Mouse (Mus musculus) forebrain, embryonic 11.5 days (tissue): ENCODE data around the gene Rnf224. TPM values are rescaled to one million over a fixed set of nuclear protein-coding genes. Genes with fewer than 3 reads are reported as not detected.
A peak's percentile ranks its signal among the peaks of the same experiment; 100 is the strongest.

Experiments
- ATAC-seq: fragments of 200-750 bp; cut with Nextera tagmentation; replicated peaks from 2 replicates; pipeline ENCODE4 v1.8.0; 2017; ENCODE audit warnings: moderate TSS enrichment; ENCODE audit not compliant: low FRiP score
- DNase-seq: peaks from one replicate; pipeline ENCODE4 v3.0.0-alpha.2; 2017; ENCODE audit warnings: low spot score
- H3K27ac ChIP-seq: fragments of 300-500 bp; sonication (generic); 2 replicates; pipeline ENCODE4 v1.5.1; 2014; ENCODE audit warnings: low read depth, low read length
- H3K27me3 ChIP-seq: fragments of 300-500 bp; sonication (generic); 2 replicates; pipeline ENCODE4 v1.6.1; 2014; ENCODE audit warnings: mild to moderate bottlenecking, low read length, mixed read lengths; ENCODE audit not compliant: control insufficient read depth, insufficient read depth
- H3K36me3 ChIP-seq: fragments of 300-500 bp; sonication (generic); 2 replicates; pipeline ENCODE4 v1.6.1; 2014; ENCODE audit warnings: mild to moderate bottlenecking, low read length, moderate library complexity, mixed read lengths; ENCODE audit not compliant: control insufficient read depth, insufficient read depth
- H3K4me1 ChIP-seq: fragments of 300-500 bp; sonication (generic); replicated peaks from 2 replicates; pipeline ENCODE4 v1.6.1; 2014; ENCODE audit warnings: low read length, mixed read lengths; ENCODE audit not compliant: control insufficient read depth, insufficient read depth
- H3K4me2 ChIP-seq: fragments of 300-500 bp; sonication (generic); 2 replicates; pipeline ENCODE4 v1.6.1; 2014; ENCODE audit warnings: low read depth, mild to moderate bottlenecking, low read length, moderate library complexity, mixed read lengths; ENCODE audit not compliant: severe bottlenecking
- H3K4me3 ChIP-seq: fragments of 300-500 bp; sonication (generic); 2 replicates; pipeline ENCODE4 v1.5.1; 2014; ENCODE audit warnings: low read depth, low read length
- H3K9ac ChIP-seq: fragments of 300-500 bp; sonication (generic); 2 replicates; pipeline ENCODE4 v1.6.1; 2014; ENCODE audit warnings: low read length
- H3K9me3 ChIP-seq: fragments of 300-500 bp; sonication (generic); 2 replicates; pipeline ENCODE4 v1.6.1; 2016; ENCODE audit warnings: low read length, mixed read lengths; ENCODE audit not compliant: control insufficient read depth
- WGBS: fragments of 180-500 bp; shearing (Covaris S2); extraction: QIAGEN DNeasy Blood & Tissue Kit; methylation state at CpG from one replicate; pipeline ENCODE4 v1.1.7; 2014; 5-methylcytosine and 5-hydroxymethylcytosine counted together
- polyA plus RNA-seq: library from polyadenylated mRNA; unstranded; fragments of >200 nt; fragmentation: Nextera tagmentation; extraction: Ambion mirVana; gene quantifications from 2 replicates; pipeline ENCODE4 v1.2.1, GENCODE M21; 2014

Gene Rnf224
- polyA plus RNA-seq, 1 experiment from 2014 or later: not detected

DNA sequence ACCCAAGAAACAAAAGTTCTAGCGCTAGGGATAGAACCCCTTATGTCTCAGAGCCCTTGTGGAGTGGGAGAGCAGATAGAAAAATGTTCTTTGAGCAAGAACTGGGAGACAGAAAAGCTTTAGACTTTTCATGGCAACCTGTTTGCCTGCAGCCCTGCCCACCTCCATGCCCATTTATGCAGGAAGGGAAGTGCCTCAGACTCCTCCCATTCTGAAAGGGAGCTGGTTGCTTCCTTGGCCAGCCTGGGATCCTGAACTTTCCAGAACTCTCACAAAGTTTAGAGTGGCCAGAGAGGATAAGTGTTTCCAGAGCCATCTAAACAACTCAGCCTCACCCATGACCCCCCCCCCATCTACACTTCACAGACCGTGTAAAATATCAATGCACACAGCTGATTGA, 39.4 kb downstream of the Rnf224 start:
- no peak for DNase-seq
- ATAC-seq: no peak
- Histone ChIP-seq H3K27ac (no peak overlapping the region), H3K9ac (no peak overlapping the region), H3K36me3 (peaks cover 11% of the 10 kb centered on the region), H3K4me2 (no peak overlapping the region), H3K9me3 (no peaks in the 10 kb centered on the region), H3K4me3 (no peak overlapping the region), H3K4me1 (no peaks in the 10 kb centered on the region; the same call in 1 of the 2 replicates), H3K27me3 (peaks cover 23% of the 10 kb centered on the region)
- 16% methylated on average over 2 of the region's 2 CpGs for WGBS

DNA sequence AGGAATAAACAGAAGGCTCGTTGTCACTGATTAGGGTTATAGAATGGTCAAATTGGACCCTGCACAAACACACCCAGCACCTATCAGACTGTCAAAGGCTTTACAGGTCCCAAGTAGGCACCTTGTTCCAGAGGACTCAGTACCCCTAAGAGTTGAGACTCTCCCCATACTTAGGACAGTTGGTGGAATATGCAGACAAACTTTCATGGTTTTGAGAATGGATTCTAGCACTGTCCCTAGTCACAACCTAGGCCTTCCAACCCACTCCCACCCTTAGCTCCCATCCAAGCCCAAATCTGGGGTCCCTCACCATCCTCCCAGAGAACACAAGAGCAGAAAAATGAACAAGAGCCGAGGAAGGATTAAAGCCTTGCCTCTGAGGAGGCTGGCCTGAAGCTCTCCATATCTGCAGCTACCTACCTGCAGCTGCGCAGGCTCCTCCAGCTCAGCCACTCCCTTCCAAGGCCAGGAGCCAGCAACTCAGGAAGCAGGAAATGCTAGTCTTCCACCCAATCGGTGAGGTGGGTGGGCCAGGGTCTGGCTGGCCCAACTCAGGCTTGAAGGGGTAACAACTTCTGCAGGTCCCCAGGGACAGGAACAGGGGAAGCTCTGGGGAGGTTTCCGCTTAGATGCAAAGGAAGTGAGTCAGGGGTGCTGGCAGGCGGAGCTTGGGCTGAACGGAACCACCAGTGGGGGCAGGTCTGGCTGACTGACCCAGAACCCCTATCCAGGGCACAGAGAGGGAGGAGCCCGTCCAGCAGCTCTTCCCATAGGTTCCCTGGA, 40.2 kb downstream of the Rnf224 start, which contains the start of gene Tor4a:
Gene Tor4a (minus strand): TSS at position 715 of the 783 bp plus-strand sequence.
- Histone ChIP-seq H3K36me3 (peaks cover 8% of the 10 kb centered on the region), H3K4me1 (no peaks in the 10 kb centered on the region; the same call in 1 of the 2 replicates), H3K9me3 (no peaks in the 10 kb centered on the region), H3K9ac (no peak within 1 kb of the TSS), H3K4me3 (no peak within 1 kb of the TSS), H3K27ac (no peak within 1 kb of the TSS), H3K27me3 (peaks cover 23% of the 10 kb centered on the region), H3K4me2 (no peak within 1 kb of the TSS)
- no peak for ATAC-seq
- 8% methylated on average over 8 of the region's 8 CpGs for WGBS
- no peak for DNase-seq

DNA sequence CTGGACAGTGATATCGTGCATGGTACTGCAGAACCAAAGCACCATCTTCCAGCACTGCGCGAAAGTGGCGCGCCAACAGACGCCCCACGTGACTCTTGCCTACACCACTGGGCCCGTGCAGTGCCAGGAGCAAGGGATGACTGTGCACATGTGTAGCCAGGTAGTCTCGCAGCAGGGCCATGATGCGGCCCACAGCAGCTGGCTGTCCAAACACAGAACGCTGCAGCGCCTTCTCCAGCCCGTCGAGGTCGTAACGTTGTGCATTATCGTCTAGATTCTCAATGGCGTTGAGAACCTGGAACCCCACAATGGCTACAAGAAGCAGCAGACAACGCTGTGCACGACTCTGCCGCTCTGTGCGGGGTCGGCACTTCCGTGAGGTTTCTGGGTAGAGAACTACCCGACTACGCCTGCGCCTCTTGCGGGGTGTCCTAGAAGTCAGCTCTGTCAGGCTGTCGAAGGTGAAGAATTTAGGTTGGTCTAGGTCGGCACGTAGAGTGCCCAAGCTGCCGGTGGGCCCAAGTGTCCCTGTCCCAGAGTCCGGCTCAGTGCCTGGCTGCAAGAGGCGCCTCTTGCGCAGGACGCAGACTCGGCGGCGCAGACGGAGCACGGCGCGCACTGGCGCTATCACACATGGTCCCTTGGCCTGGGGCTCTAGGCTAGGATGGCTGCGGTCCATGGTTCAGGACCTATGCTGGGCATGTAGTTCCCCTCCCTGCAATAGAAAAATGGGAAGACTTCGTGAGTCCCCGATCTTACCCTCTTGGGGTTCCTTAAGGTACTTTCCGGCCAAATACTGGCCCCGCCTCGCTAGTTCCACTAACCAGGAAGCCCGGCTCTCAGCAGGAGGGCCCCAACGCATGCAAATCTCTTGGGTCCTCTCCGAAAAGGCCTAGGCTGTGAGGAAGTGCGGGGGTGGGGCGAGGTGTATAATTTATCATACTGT, 41.1 kb downstream of the Rnf224 start:
- peaks cover 23% of the 10 kb centered on the region for H3K27me3 ChIP-seq
- H3K27ac ChIP-seq: no peak overlapping the region
- H3K4me3 ChIP-seq: no peak overlapping the region
- H3K36me3 ChIP-seq: peaks cover 6% of the 10 kb centered on the region
- H3K9ac ChIP-seq: no peak overlapping the region
- ATAC-seq (no peak), DNase-seq (no peak)
- 0 out of 2 replicates have a peak overlapping the region, but pooled peaks have one; percentile 15 for H3K4me2 ChIP-seq
- no peaks in the 10 kb centered on the region; the same call in 1 of the 2 replicates for H3K4me1 ChIP-seq
- WGBS: 22% methylated on average over 55 of the region's 55 CpGs
- H3K9me3 ChIP-seq: no peaks in the 10 kb centered on the region

DNA sequence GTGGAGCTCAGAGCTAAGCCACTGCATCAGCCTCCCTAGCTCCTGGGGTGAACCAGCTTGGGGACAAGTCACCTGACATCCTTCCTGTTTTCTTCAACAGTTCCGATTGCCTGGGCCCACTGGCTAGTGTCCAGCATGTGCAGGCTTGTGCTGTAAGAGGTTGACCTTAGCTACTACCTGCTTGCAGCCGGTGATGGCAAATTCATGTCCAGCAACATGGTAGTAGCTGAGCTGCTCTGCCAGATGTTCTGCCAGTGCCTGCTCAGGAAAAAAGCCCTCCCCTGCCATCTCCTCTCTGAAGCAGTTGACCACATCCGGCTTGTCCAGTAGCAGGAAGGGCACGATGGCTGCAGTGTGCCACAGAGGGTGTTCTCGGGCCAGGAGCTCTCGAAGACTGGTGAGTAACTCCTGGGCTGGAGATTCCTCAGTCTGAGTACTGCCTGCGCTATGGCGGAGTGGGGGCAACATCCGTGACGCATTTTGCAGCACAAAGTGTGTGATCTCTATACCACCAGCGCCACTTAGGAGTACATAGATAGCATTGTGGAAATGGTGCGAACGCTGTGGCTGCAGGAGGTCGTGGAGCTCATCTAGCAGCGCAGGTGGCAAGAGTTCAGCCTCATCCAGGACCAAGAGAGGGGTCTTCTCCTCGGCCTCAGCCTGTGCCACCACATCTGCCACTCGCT, 42.0 kb downstream of the Rnf224 start:
- WGBS: 85% methylated on average over 17 of the region's 17 CpGs
- Histone ChIP-seq H3K9ac (no peak overlapping the region), H3K27ac (no peak overlapping the region), H3K9me3 (no peaks in the 10 kb centered on the region), H3K4me3 (no peak overlapping the region), H3K27me3 (peaks cover 23% of the 10 kb centered on the region), H3K36me3 (no peaks in the 10 kb centered on the region), H3K4me1 (no peaks in the 10 kb centered on the region; the same call in 1 of the 2 replicates), H3K4me2 (no peak overlapping the region)
- ATAC-seq (no peak), DNase-seq (no peak)

DNA sequence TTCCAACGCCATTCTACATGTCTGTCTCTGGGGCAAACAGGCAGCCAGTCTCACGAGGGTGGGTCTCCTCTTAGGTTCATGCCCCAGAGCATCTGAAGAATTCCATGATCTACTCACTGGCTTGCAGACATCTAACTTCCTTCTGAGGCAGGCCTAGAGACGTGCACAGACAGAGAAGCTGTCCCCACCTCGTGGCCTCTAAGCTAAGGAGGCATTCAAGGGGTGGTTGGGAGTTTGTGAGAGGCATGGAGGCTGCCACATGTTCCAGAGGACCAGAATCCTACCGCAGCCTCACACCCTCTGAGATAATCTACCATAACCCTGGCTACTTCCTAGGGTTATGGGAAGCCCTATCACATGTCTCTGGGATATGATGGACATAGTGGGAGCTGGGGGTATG, 42.6 kb downstream of the Rnf224 start:
- no peak overlapping the region for H3K4me2 ChIP-seq
- H3K9me3 ChIP-seq: no peaks in the 10 kb centered on the region
- peaks cover 23% of the 10 kb centered on the region for H3K27me3 ChIP-seq
- no peaks in the 10 kb centered on the region; the same call in 1 of the 2 replicates for H3K4me1 ChIP-seq
- H3K36me3 ChIP-seq: no peaks in the 10 kb centered on the region
- no peak for DNase-seq
- ATAC-seq: no peak
- no peak overlapping the region for H3K9ac ChIP-seq
- 79% methylated on average over 5 of the region's 5 CpGs for WGBS
- H3K27ac ChIP-seq: no peak overlapping the region
- no peak overlapping the region for H3K4me3 ChIP-seq

DNA sequence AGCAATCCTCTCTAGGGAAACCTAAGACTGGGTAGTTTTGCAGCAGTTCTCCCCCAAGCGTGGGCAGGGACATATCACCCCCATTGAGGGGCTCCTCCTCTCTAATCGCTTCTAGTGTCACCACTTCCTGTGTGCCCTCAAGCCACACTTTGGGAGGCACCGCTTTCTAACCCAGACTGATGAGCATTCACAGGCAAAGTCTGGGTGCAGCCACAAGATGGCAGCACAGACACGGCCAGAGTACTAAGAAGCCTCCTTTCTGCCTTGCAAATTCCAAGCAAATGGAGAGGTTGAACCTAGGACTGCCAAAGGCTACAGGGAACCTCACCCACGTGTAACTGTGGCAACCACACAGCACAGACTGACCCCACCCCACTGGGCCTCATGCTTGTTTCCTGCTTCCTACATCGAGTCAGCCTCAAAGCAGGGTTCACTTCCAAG, 43.2 kb downstream of the Rnf224 start:
- Histone ChIP-seq H3K27ac (no peak overlapping the region), H3K4me3 (no peak overlapping the region)
- peak; percentile 85 for ATAC-seq

DNA sequence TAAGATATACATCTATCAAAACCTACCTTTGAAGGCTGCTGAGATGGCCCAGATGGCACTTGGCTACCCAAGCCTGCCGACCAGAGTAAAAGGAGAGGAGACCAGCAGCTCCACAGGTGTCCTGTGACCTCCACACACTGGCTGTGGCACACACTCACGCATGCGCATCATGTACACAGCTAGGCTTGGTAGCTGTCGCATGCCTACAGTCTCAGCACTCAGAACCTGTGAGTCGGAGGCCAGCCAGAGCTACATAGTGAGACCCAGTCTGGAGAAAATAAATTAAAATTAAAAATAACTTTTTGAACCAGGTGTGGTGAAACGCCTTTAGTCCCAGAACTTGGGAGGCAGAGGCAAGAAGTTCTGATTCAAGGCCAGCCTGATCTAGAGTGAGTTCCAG, 48.7 kb downstream of the Rnf224 start:
- DNase-seq (no peak), ATAC-seq (no peak)
- no peaks in the 10 kb centered on the region for H3K9me3 ChIP-seq
- H3K4me1 ChIP-seq: peaks cover 17% of the 10 kb centered on the region; the same call in 1 of the 2 replicates
- H3K27ac ChIP-seq: no peak overlapping the region
- H3K4me2 ChIP-seq: no peak overlapping the region
- no peak overlapping the region for H3K9ac ChIP-seq
- 86% methylated on average over 6 of the region's 6 CpGs for WGBS
- no peak overlapping the region for H3K4me3 ChIP-seq
- no peaks in the 10 kb centered on the region for H3K27me3 ChIP-seq
- H3K36me3 ChIP-seq: peaks cover 2% of the 10 kb centered on the region; the same call in 1 of the 2 replicates

More for the DNA sequence above, 43.2 kb downstream of the Rnf224 start:
- Histone ChIP-seq H3K36me3 (no peaks in the 10 kb centered on the region), H3K9ac (no peak overlapping the region), H3K9me3 (no peaks in the 10 kb centered on the region), H3K4me2 (no peak overlapping the region), H3K27me3 (peaks cover 23% of the 10 kb centered on the region), H3K4me1 (no peaks in the 10 kb centered on the region; the same call in 1 of the 2 replicates)
- WGBS: 3% methylated on average over 6 of the region's 6 CpGs
- peak; percentile 90 for DNase-seq

DNA sequence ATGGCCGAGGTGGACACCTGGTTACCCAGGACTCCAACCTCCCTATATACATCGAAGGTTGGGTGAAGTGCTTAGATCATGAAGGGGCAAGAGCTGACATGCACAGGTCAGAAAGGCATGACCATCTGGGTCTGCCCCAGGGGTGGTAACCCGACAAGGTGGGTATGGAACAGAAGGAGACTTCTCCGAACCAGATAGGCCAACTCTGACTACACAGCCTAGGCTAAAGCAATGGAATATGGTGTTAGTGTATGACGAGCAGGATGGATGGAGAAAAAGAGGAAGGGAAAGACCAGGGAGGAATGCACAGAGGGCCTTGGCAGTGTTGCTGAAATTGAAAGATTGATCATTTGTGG, 50.0 kb downstream of the Rnf224 start:
- Histone ChIP-seq H3K36me3 (peaks cover 2% of the 10 kb centered on the region; the same call in 1 of the 2 replicates), H3K4me2 (peak overlapping the region; percentile 85), H3K9me3 (no peaks in the 10 kb centered on the region), H3K4me1 (peaks cover 17% of the 10 kb centered on the region; the same call in 1 of the 2 replicates), H3K9ac (peak overlapping the region; percentile 86), H3K27ac (peak overlapping the region; percentile 98), H3K27me3 (no peaks in the 10 kb centered on the region), H3K4me3 (peak overlapping the region; percentile 38)
- ATAC-seq: no peak
- no peak for DNase-seq
- 26% methylated on average over 5 of the region's 5 CpGs for WGBS
